Mouse (Mus musculus): ENCODE data around the gene Nr2c1.
A peak's percentile ranks its signal among the peaks of the same experiment; 100 is the strongest.

Gene Nr2c1

DNA sequence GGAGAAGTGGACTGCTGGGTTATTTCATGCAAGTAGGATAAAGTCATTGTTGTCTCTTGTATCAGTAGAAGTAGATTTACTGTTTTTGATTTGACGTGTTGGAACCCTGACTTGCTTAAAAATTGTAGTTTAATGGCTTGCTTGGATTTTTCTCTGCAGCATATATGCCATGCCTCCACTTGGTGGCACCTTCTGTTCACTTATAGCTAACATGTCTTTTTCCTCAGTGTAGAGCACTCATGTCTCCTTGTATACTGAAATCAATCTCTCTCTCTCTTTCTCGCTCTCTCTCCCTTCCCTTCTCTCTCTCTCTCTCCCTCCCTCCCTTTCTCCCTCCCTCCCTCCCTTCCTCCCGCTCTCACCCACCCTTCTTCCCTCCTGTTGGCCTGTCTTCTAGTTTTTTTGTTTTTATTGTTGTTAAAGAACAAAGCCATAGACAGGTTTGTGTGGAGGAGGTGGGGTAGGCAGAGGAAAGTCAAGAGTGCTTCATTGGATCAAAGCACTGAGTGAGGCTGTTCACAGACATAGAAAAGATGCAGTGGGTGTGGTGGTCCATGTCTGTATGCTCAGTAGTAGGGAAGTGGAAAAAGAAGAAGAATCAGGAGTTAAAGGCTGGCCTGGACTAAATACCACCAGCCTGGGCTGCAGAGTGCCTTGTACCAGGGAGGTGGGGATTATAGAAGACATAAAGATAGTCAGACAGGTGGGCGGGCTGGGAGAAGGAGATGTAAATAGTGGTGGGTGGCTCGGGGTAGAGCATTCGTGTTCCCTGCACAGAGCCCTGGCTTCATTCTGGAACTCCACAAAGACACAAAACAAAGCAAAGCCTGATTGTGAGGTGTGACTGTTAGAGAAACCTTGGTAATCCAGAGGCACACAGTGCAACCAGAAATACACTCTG is 63.1 kb downstream of the Nr2c1 start:
- DNase-seq: no peak

GRCm38 (mm10) chr10:94211725-94212124 is 63.9 kb downstream of the Nr2c1 start:
- peak in 1 of 2 experiments; percentile 42 for DNase-seq

DNA sequence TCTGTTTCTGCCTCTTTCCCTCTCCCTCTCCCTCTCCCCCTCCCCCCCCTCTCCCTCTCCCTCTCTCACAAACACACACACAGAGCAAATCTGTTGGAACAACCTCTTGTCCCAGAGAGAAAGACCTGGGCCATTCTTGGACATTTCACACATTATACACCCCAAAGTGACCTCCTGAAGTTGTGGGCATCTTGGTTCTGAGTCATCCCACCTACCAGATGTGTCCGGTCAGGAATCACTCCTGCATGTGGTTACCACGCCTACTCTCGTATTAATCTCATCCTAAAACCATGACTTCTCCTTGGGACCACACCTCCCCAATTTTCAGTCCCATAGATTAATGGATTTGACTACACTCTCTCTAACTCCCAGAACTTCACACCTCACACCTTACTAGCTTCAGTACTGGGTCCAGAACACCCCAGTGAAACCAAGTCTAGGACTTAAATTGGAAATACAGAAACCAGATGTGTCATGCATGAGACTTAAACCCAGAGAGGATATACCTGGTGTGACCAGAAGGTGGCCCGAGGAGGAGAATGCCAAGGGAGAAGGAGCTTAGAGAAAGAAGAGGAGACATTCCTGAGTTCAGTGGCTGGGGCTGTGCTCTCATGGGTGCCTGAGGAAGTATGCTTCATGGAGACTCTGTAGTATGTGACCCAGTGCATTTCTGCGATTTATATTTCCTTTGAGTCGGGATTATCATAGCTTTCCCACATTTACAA is 77.4 kb downstream of the Nr2c1 start:
- peak in 1 of 2 experiments; percentile 36 for DNase-seq

DNA sequence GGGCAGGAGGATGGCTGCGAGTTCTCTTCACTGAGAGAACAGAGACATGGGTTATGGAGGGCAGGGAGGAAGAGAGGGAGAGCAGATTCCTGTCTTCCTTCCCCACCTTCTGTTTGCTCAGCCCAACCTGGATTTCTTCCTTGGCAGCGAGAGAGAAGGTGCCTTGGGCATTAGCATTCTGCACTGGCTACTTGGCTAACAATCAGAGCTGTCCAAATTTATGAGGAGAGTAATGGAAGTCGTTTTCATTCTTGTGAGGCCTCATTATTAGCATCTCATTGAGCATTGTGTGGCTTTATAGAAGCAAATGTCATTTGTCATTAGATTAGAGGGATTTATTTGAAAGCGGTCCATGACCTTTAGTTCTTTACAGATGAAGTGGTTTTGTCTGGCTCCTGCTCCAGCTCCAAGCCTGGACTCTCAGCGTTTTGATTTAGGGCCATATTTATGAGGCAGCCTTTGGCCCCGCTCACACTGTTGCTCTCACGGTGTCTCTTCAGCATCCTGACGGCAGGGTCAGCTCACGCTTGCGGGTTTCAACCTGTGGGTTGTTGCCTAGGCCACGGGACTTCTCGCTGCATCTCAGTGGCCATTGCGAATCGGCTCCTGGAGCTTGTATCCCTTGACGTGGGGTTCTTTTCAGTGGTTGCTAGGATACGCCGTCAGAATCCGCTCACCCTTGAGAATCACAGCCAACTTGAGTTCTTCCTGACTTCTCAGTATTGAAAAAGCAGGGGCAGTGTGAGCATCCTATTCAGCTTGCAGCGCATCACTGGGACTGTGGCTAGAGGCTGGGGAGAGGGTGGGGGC is 82.6 kb downstream of the Nr2c1 start:
- DNase-seq: no peak

DNA sequence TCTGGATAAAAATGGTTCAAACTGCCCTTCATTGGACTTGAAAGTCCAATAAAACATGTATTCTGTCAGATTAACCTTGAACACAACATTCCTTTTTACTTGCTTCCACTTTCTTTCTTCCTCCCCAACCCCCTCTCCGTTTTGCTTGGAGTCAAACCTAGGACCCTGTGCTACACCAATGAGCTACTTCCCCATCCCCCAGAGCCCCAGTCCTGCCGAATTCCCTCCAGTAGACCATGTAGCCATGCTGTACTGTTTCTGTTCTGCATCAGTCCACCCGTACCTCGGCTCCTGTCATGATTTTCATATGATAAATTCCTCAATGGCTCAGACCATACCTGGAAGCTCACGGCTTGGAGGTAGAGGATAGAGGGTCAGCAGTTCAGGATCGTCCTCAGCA is 83.2 kb downstream of the Nr2c1 start:
- no peak for DNase-seq

DNA sequence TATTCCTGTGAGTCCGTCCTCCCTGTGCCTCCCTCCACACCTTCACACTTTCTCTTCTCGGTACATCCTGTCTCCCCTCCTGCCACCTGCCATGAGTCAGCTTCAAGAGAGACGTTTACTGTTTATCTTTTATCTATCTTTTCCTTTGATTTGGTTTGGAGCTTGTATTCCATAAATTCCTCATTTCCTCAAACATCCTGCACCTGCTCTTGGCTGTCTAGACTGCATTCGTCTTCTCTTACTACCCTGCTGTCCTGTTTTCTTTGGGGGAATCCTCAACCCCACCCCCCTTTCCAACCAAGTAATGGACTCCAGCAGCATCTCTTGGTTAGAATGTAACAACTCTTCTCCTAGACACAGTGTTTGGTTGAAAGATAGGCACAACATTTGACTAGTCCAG is 87.4 kb downstream of the Nr2c1 start:
- no peak for DNase-seq

DNA sequence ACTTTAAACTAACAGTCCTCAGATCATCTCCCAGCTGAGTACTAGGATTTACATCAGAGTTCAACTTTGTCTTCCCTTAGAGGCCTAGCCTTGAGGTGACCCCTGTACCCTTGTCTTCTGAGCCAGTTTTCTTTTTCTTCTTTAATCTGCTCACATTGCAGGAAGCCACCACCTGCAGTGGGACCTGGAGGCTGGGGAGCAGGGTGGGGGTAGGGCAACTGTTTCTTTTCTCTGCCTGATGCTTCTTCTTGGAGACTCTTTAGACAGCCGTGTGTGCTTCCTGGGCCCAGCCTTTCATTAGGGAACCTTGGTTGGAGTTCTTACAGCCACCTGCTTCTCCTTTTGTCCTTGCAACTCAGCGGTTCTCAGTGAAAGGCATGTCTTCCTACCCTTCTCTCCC is 93.5 kb downstream of the Nr2c1 start:
- DNase-seq: no peak
